9 mouse cellular contexts compared by ENCODE assay signal in genomic region chr2:30759088-30759374, GRCm38 (mm10). TPM values are rescaled to one million over a fixed set of nuclear protein-coding genes. Genes with fewer than 3 reads are reported as not detected.
A peak's percentile ranks its signal among the peaks of the same experiment; 100 is the strongest.
DNase-seq lines count a peak whose midpoint lies in the region; ATAC-seq and TF ChIP-seq lines count a peak whose summit lies in the region.
"Had no signal": no experiment of that assay in that cellular context is flagged by ENCODE, and none has a peak within 500 bp of the region (broad histone marks: within the 10 kb centered on the region; RNA-seq: fewer than 3 reads in every experiment).

No protein-coding gene starts in this region.

- peaks cover 50% of the 10 kb centered on the region for H3K4me1 ChIP-seq in kidney, embryonic 15.5 days
- H3K4me1 ChIP-seq in embryonic facial prominence, embryonic 11.5 days (ENCODE audit: control insufficient read depth, insufficient read depth, low read length), result peaks cover 19% of the 10 kb centered on the region
- peaks cover 29% of the 10 kb centered on the region for H3K4me1 ChIP-seq in hindbrain, embryonic 13.5 days (replicated peaks)

- no peaks in the 10 kb centered on the region for H3K36me3 ChIP-seq in kidney, embryonic 15.5 days
- H3K36me3 ChIP-seq in embryonic facial prominence, embryonic 11.5 days (replicated peaks; ENCODE audit: control insufficient read depth, insufficient read depth, low read depth, low read length), result no peaks in the 10 kb centered on the region
- no peaks in the 10 kb centered on the region for H3K36me3 ChIP-seq in hindbrain, embryonic 13.5 days
- no peaks in the 10 kb centered on the region for H3K36me3 ChIP-seq in myocyte (ENCODE audit: control insufficient read depth, insufficient read depth)

- H3K27me3 ChIP-seq in kidney, embryonic 15.5 days, result no peaks in the 10 kb centered on the region
- no peaks in the 10 kb centered on the region for H3K27me3 ChIP-seq in embryonic facial prominence, embryonic 11.5 days (ENCODE audit: control insufficient read depth, insufficient read depth, low read length)
- no peaks in the 10 kb centered on the region for H3K27me3 ChIP-seq in hindbrain, embryonic 13.5 days
- H3K27me3 ChIP-seq in myocyte (ENCODE audit: control insufficient read depth, insufficient read depth, insufficient read length), result no peaks in the 10 kb centered on the region

- H3K9ac ChIP-seq in kidney, embryonic 15.5 days, result peak overlapping the region; percentile 37
- H3K9ac ChIP-seq in embryonic facial prominence, embryonic 11.5 days (replicated peaks; ENCODE audit: low read length), result peak overlapping the region; percentile 43; the same call in 1 of the 2 replicates
- 0 out of 2 replicates have a peak overlapping the region, but pooled peaks have one; percentile 15 for H3K9ac ChIP-seq in hindbrain, embryonic 13.5 days

- H3K9me3 ChIP-seq in kidney, embryonic 15.5 days (replicated peaks), result peaks cover 5% of the 10 kb centered on the region; the same call in 1 of the 2 replicates
- no peaks in the 10 kb centered on the region; the same call in 1 of the 2 replicates for H3K9me3 ChIP-seq in embryonic facial prominence, embryonic 11.5 days (replicated peaks; ENCODE audit: control insufficient read depth, low read length)
- no peaks in the 10 kb centered on the region; the same call in 1 of the 2 replicates for H3K9me3 ChIP-seq in hindbrain, embryonic 13.5 days

- no peak overlapping the region for H3K4me3 ChIP-seq in kidney, embryonic 15.5 days (replicated peaks)
- no peak overlapping the region for H3K4me3 ChIP-seq in embryonic facial prominence, embryonic 11.5 days (ENCODE audit: low read depth, low read length)
- H3K4me3 ChIP-seq in hindbrain, embryonic 13.5 days, result no peak overlapping the region
- H3K4me3 ChIP-seq in myocyte, result no peak overlapping the region

- 27% methylated on average over 4 of the region's 4 CpGs for WGBS in kidney, embryonic 15.5 days
- 29% methylated on average over 4 of the region's 4 CpGs for WGBS in embryonic facial prominence, embryonic 11.5 days
- WGBS in hindbrain, embryonic 13.5 days, result 36% methylated on average over 4 of the region's 4 CpGs

- no peak overlapping the region for H3ac ChIP-seq in myocyte (ENCODE audit: control insufficient read depth, insufficient read length)

- H3K27ac ChIP-seq in kidney, embryonic 15.5 days, result peak overlapping the region; percentile 99
- peak overlapping the region; percentile 72 for H3K27ac ChIP-seq in embryonic facial prominence, embryonic 11.5 days (replicated peaks; ENCODE audit: low read depth, low read length)
- H3K27ac ChIP-seq in hindbrain, embryonic 13.5 days, result peak overlapping the region; percentile 80

- 0 out of 2 replicates have a peak, but pooled peaks have one; percentile 12 for ATAC-seq in kidney, embryonic 15.5 days (replicated peaks; ENCODE audit: low FRiP score)
- ATAC-seq in embryonic facial prominence, embryonic 11.5 days (replicated peaks; ENCODE audit: insufficient number of reproducible peaks, low FRiP score, low TSS enrichment, low read depth), result no peak
- no peak for ATAC-seq in hindbrain, embryonic 13.5 days (ENCODE audit: low FRiP score)

- no peaks in the 10 kb centered on the region for H3K79me2 ChIP-seq in myocyte (ENCODE audit: control insufficient read depth, insufficient read depth)

- no peak for DNase-seq in kidney, postnatal 25 days
- no peak for DNase-seq in embryonic facial prominence, embryonic 11.5 days (ENCODE audit: low spot score)
- DNase-seq in adrenal gland, postnatal 10 days, result no peak
- no peak for DNase-seq in right cerebral cortex, postnatal 10 days (ENCODE audit: low spot score in 2 of 2)
- no peak for DNase-seq in adrenal gland, adult 18-20 months (ENCODE audit: low spot score in 2 of 2)
- DNase-seq: cerebellum, adult 11-12 months had no signal

- peak overlapping the region; percentile 44 for H3K4me2 ChIP-seq in kidney, embryonic 15.5 days
- H3K4me2 ChIP-seq in embryonic facial prominence, embryonic 11.5 days (ENCODE audit: low read depth, low read length), result peak overlapping the region; percentile 11; the same call in 1 of the 2 replicates
- no peak overlapping the region for H3K4me2 ChIP-seq in hindbrain, embryonic 13.5 days
- peak overlapping the region; percentile 47 for H3K4me2 ChIP-seq in myocyte (ENCODE audit: low read depth)

- no peak for TF ChIP-seq POLR2A in myocyte (IDR thresholded peaks at IDR 0.05; ENCODE audit: insufficient read length, low read depth)

TF ChIP-seq in myocyte, 11 proteins besides CTCF, POLR2A, EP300 and RAD21:
- no peak for TF ChIP-seq TCF3 (IDR thresholded peaks at IDR 0.05; ENCODE audit: insufficient read length, low read depth)
- no peak for TF ChIP-seq E2F4 (IDR thresholded peaks at IDR 0.05; ENCODE audit: insufficient read depth)
- TF ChIP-seq MAX (IDR thresholded peaks at IDR 0.05; ENCODE audit: low read depth), result no peak
- TF ChIP-seq MYOG (IDR thresholded peaks at IDR 0.05; ENCODE audit: control insufficient read depth in 1 of 3, insufficient read depth in 1 of 3, insufficient read length in 2 of 3, low read depth in 2 of 3), result no peak
- no peak for TF ChIP-seq TCF12 (IDR thresholded peaks at IDR 0.05; ENCODE audit: insufficient read depth, poor library complexity, severe bottlenecking)
- no peak for TF ChIP-seq SRF (IDR thresholded peaks at IDR 0.05; ENCODE audit: control insufficient read depth, insufficient read length, low read depth)
- TF ChIP-seq REST (IDR thresholded peaks at IDR 0.05; ENCODE audit: insufficient read depth, insufficient read length), result no peak
- no peak for TF ChIP-seq USF1 (IDR thresholded peaks at IDR 0.05; ENCODE audit: low read depth)
- TF ChIP-seq MYOD1 (IDR thresholded peaks at IDR 0.05; ENCODE audit: control insufficient read depth in 1 of 3, insufficient read length in 2 of 3, low read depth in 2 of 3), result no peak
- no peak for TF ChIP-seq POLR2AphosphoS2 (IDR thresholded peaks at IDR 0.05; ENCODE audit: insufficient read length, low read depth)
- no peak for TF ChIP-seq CEBPB (IDR thresholded peaks at IDR 0.05; ENCODE audit: insufficient read depth, poor library complexity, severe bottlenecking)

RNA-seq across cellular contexts. Expression of gene 1700001O22Rik, which starts 44.4 kb away (rescaled TPM):
- 3.5 TPM in 2 replicates for polyA plus RNA-seq in kidney, embryonic 15.5 days (2015; fragmentation: Nextera tagmentation; extraction: Ambion mirVana)
- 1.8 and 3.6 TPM in 2 replicates for polyA plus RNA-seq in embryonic facial prominence, embryonic 11.5 days (2014; fragmentation: Nextera tagmentation; extraction: Ambion mirVana)
- 1.7 and 2.4 TPM in 2 replicates for polyA plus RNA-seq in hindbrain, embryonic 13.5 days (2015; fragmentation: Nextera tagmentation; extraction: Ambion mirVana)
- polyA plus RNA-seq in myocyte (2012; fragmentation: generic; extraction: Trizol), result 0.12 TPM
- total RNA-seq in adrenal gland, postnatal 10 days (2021), result 1 to 10 TPM in 1 of 2 experiments, under 1 TPM in 1; 0.96 to 1.2 TPM
- total RNA-seq in adrenal gland, adult 18-20 months (2021), result 1 to 10 TPM; 2.1 to 2.8 TPM

RNA-seq across cellular contexts. Expression of gene Ntmt1, which starts 48.6 kb away (rescaled TPM):
- 82.6 and 96.6 TPM in 2 replicates for polyA plus RNA-seq in kidney, embryonic 15.5 days (2015; fragmentation: Nextera tagmentation; extraction: Ambion mirVana)
- polyA plus RNA-seq in embryonic facial prominence, embryonic 11.5 days (2014; fragmentation: Nextera tagmentation; extraction: Ambion mirVana), result 98.9 and 101 TPM in 2 replicates
- 108 and 115 TPM in 2 replicates for polyA plus RNA-seq in hindbrain, embryonic 13.5 days (2015; fragmentation: Nextera tagmentation; extraction: Ambion mirVana)
- polyA plus RNA-seq in myocyte (2012; fragmentation: generic; extraction: Trizol), result 71.2 TPM
- 10 to 100 TPM; 33.4 to 34.9 TPM for total RNA-seq in adrenal gland, postnatal 10 days (2021)
- total RNA-seq in adrenal gland, adult 18-20 months (2021), result 10 to 100 TPM; 35.2 to 42.8 TPM
